Mouse (Mus musculus) G1E (cell line): ENCODE measurements at regions not wholly inside any gene's neighbourhood (a gene's known extent, or its start where the extent isn't known, plus 50 kb on each side); places are given as distances from the start of the nearest gene placed in this dataset.

Experiments
- ATAC-seq: 2 replicates; pipeline ENCODE4 v1.8.0; 2016; ENCODE audit warnings: mild to moderate bottlenecking; ENCODE audit not compliant: insufficient number of reproducible peaks, poor library complexity, low FRiP score, severe bottlenecking; ENCODE audit errors: extremely low read depth
- DNase-seq: peaks from one replicate; pipeline ENCODE4 v3.0.0; 2012; ENCODE audit warnings: low spot score
- H3K27me3 ChIP-seq: 2 replicates; pipeline ENCODE4 v1.6.1; 2012; ENCODE audit warnings: mild to moderate bottlenecking, low read length, inconsistent platforms; ENCODE audit not compliant: insufficient read depth
- H3K36me3 ChIP-seq: replicated peaks from 2 replicates; pipeline ENCODE3; 2012; ENCODE audit warnings: mild to moderate bottlenecking, inconsistent platforms
- H3K4me1 ChIP-seq: 2 replicates; pipeline ENCODE4 v1.6.1; 2012; ENCODE audit warnings: low read depth, low read length, inconsistent platforms, mixed read lengths; ENCODE audit not compliant: insufficient read depth
- H3K4me3 ChIP-seq: 2 replicates; pipeline ENCODE4 v1.5.1; 2012; ENCODE audit warnings: low read depth, mild to moderate bottlenecking, inconsistent platforms, low read length, moderate library complexity, mixed read lengths
- H3K9me3 ChIP-seq: replicated peaks from 2 replicates; pipeline ENCODE4 v1.6.1; 2012; ENCODE audit warnings: inconsistent platforms
- CTCF ChIP-seq: IDR thresholded peaks from 2 replicates; pipeline ENCODE4 v1.5.1; 2012; ENCODE audit warnings: low read depth, low read length, inconsistent platforms, mixed read lengths
- GATA1 ChIP-seq: IDR thresholded peaks from 2 replicates; pipeline ENCODE4 v1.6.1; 2012; ENCODE audit warnings: borderline replicate concordance, low read length, inconsistent platforms, mixed read lengths
- GATA2 ChIP-seq: IDR thresholded peaks from 2 replicates; pipeline ENCODE4 v1.6.1; 2012; ENCODE audit warnings: low read depth, low read length, inconsistent platforms, borderline replicate concordance
- POLR2AphosphoS5 ChIP-seq: IDR thresholded peaks from 2 replicates; pipeline ENCODE4 v1.6.1; 2012; ENCODE audit warnings: low read depth, low read length, inconsistent platforms; ENCODE audit not compliant: insufficient replicate concordance
- TAL1 ChIP-seq: conservative IDR thresholded peaks from 2 replicates; pipeline ENCODE4 v1.6.1; 2012; ENCODE audit warnings: low read depth, low read length, inconsistent platforms, mixed read lengths

DNA sequence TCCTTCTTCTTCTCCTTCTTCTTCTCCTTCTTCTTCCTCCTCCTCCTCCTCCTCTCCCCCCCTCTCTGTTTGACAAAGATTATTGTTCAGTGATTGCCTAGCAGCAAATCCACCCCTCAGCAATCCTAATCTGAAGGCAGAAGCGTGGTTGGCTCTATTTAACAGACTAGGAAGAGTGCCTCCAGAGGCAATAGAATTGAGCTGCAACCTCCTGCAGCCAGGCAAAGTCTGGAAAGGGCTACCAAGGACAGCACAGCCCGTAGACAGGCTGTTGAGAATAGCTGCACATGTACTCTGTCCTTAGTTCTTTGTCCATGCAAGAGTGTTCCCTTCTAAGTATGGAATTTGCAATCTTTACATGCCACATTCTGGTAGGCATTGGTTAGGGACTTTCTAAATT is 78.5 kb upstream of the Trib2 start:
- Histone ChIP-seq H3K9me3 (no peaks in the 10 kb centered on the region; the same call in 1 of the 2 replicates), H3K4me3 (no peak overlapping the region), H3K36me3 (no peaks in the 10 kb centered on the region), H3K4me1 (no peaks in the 10 kb centered on the region), H3K27me3 (no peaks in the 10 kb centered on the region)
- DNase-seq: no peak
- TF ChIP-seq GATA2: no peak
- TF ChIP-seq POLR2AphosphoS5: no peak
- no peak for TF ChIP-seq GATA1
- TF ChIP-seq TAL1: no peak
- TF ChIP-seq CTCF: no peak
- ATAC-seq: no peak

- ATAC-seq: no peak
- H3K9me3 ChIP-seq: no peaks in the 10 kb centered on the region
- no peaks in the 10 kb centered on the region for H3K27me3 ChIP-seq
- DNase-seq: no peak
- no peaks in the 10 kb centered on the region for H3K4me1 ChIP-seq
- TF ChIP-seq POLR2AphosphoS5: no peak
- TF ChIP-seq TAL1: no peak
- TF ChIP-seq GATA1: no peak
- TF ChIP-seq CTCF: no peak
- TF ChIP-seq GATA2: no peak
- H3K4me3 ChIP-seq: no peak overlapping the region
- H3K36me3 ChIP-seq: no peaks in the 10 kb centered on the region
These were observed 73.9 kb upstream of the Trib2 start for GRCm38 (mm10) chr12:15890591-15890990.

DNA sequence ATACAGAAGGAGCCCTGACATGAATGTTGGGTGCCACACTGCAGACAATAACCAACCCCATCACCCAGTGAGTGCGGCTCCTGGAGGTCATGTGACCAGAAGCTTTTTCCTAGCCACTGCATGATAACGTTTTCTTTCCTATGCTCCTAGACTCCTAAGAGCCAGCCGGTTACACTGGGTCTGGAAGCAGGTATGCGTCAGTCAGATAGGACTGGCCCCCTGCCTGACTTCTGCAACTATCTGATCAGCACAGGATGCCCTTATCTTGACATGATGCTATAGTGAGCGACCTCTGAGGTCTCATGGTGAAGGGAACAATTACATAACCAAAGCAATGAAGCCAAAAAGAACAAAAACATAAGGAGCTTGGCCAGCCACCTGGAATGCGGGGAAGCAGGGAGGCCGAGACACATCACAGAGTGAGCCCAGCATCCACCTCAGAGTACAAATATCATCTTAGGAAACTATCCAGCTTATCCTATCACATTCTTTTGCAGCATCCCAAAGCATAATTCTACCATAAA is 63.2 kb upstream of the Trib2 start:
- Histone ChIP-seq H3K9me3 (peaks cover 5% of the 10 kb centered on the region; the same call in 1 of the 2 replicates), H3K4me1 (no peaks in the 10 kb centered on the region), H3K27me3 (no peaks in the 10 kb centered on the region), H3K4me3 (no peak overlapping the region), H3K36me3 (no peaks in the 10 kb centered on the region)
- TF ChIP-seq GATA2: no peak
- TF ChIP-seq TAL1: no peak
- no peak for TF ChIP-seq POLR2AphosphoS5
- no peak for TF ChIP-seq CTCF
- TF ChIP-seq GATA1: no peak
- no peak for DNase-seq
- ATAC-seq: no peak
